In genomic region chr4:31915114-31915513, GRCm38 (mm10) we compare ENCODE assay signal across 22 mouse cellular contexts. TPM values are rescaled to one million over a fixed set of nuclear protein-coding genes. Genes with fewer than 3 reads are reported as not detected.
DNase-seq lines count a peak whose midpoint lies in the region; ATAC-seq and TF ChIP-seq lines count a peak whose summit lies in the region.
"Had no signal": no experiment of that assay in that cellular context is flagged by ENCODE, and none has a peak within 500 bp of the region (broad histone marks: within the 10 kb centered on the region; RNA-seq: fewer than 3 reads in every experiment).

No protein-coding gene starts in this region.

- ATAC-seq in cerebellum, adult (ENCODE audit: insufficient number of reproducible peaks, low FRiP score, low TSS enrichment): no peak
- no peak for ATAC-seq in megakaryocyte-erythroid progenitor cell, adult 5-6 weeks (replicated peaks; ENCODE audit: low FRiP score, low TSS enrichment, poor library complexity, severe bottlenecking)
- ATAC-seq: midbrain, embryonic 15.5 days had no signal

- intact Hi-C loops in gastrocnemius, adult 2 months (cut with DNase I): no loop called here
- intact Hi-C loops in gastrocnemius, postnatal 14 days (cut with DNase I; ENCODE audit: low total_unique reads): no loop called here

- TF ChIP-seq CTCF in gastrocnemius, adult 2 months (IDR thresholded peaks at IDR 0.05): no peak

- peak overlapping the region; percentile 30; the same call in 1 of the 2 replicates for H3K4me3 ChIP-seq in gastrocnemius, adult 2 months
- H3K4me3 ChIP-seq: embryonic facial prominence, embryonic 15.5 days; forebrain, embryonic 10.5 days; heart, embryonic 13.5 days; megakaryocyte, embryonic 14.5 days; midbrain, embryonic 15.5 days had no signal

- H3K27ac ChIP-seq in gastrocnemius, adult 2 months: no peak overlapping the region
- H3K27ac ChIP-seq: embryonic facial prominence, embryonic 15.5 days; forebrain, embryonic 10.5 days; heart, embryonic 13.5 days; kidney, postnatal 0 days; midbrain, embryonic 15.5 days had no signal

- peak; percentile 4 to 13 for DNase-seq in cerebellum, postnatal 14 days
- no peak for DNase-seq in gastrocnemius, adult 2 months
- DNase-seq in gastrocnemius, postnatal 14 days: no peak
- DNase-seq in right cerebral cortex, postnatal 25 days: peak; percentile 5
- DNase-seq in right cerebral cortex, postnatal 4 days: no peak
- DNase-seq: adrenal gland, postnatal 25 days; cerebellum, adult 8-10 months; gastrocnemius, postnatal 10 days; heart, adult 18-20 months; heart, postnatal 36 days; kidney, adult 11 months; lung, adult 18-20 months; lung, postnatal 14 days; thymus, postnatal 25 days had no signal

RNA-seq across cellular contexts. Expression of gene Map3k7, which starts 48.8 kb away (rescaled TPM):
- 10 to 100 TPM; 38.9 to 41.1 TPM for total RNA-seq in gastrocnemius, adult 2 months (2021)
- 10 to 100 TPM; 35.3 to 36.8 TPM for total RNA-seq in gastrocnemius, postnatal 14 days (2021)
- total RNA-seq in megakaryocyte-erythroid progenitor cell, adult 5-6 weeks (2014; fragmentation: Nextera tagmentation): 42.3 and 44.5 TPM in 2 replicates
- 25.8 and 30.7 TPM in 2 replicates for total RNA-seq in megakaryocyte-erythroid progenitor cell, adult 5-6 weeks (2017)

Comparison
In these comparisons a context has a peak if more than half of its experiments do, and no peak if none do; other contexts are left out.
1. DNase-seq: peak in cerebellum, postnatal 14 days (2 of 2) and right cerebral cortex, postnatal 25 days (single experiment); none in gastrocnemius, adult 2 months (single experiment), gastrocnemius, postnatal 14 days (single experiment) and right cerebral cortex, postnatal 4 days (single experiment).